Mouse (Mus musculus) thymus, postnatal 36 days (tissue): ENCODE measurements at regions not wholly inside any gene's neighbourhood (a gene's known extent, or its start where the extent isn't known, plus 50 kb on each side); places are given as distances from the start of the nearest gene placed in this dataset.

Source experiments
- DNase-seq, 2 experiments: peaks; one replicate each; pipeline ENCODE4 v3.0.0; 2022; ENCODE audit warnings: mixed read lengths in 2 of 2

GRCm38 (mm10) chr3:146337429-146337828 lies 67.0 kb upstream of the Ssx2ip start:
- no peak for DNase-seq

GRCm38 (mm10) chr3:146337861-146338281 lies 66.6 kb upstream of the Ssx2ip start:
- DNase-seq = no peak

GRCm38 (mm10) chr3:146338445-146338844 lies 66.0 kb upstream of the Ssx2ip start:
- no peak for DNase-seq

- DNase-seq = no peak
Observed at GRCm38 (mm10) chr3:146340316-146341055, 64.0 kb upstream of the Ssx2ip start.

- no peak for DNase-seq
Observed at GRCm38 (mm10) chr3:146341652-146342340, 62.6 kb upstream of the Ssx2ip start.

- no peak for DNase-seq
Observed at GRCm38 (mm10) chr3:146342727-146343126, 61.7 kb upstream of the Ssx2ip start.

GRCm38 (mm10) chr3:146343649-146344401 lies 60.6 kb upstream of the Ssx2ip start:
- peak; percentile 36 to 47 for DNase-seq

GRCm38 (mm10) chr3:146344402-146345025 lies 59.9 kb upstream of the Ssx2ip start:
- DNase-seq = no peak

- DNase-seq = peak; percentile 45 to 51
Observed at GRCm38 (mm10) chr3:146345308-146345780, 59.1 kb upstream of the Ssx2ip start.

GRCm38 (mm10) chr3:146345946-146346345 lies 58.5 kb upstream of the Ssx2ip start:
- no peak for DNase-seq

- no peak for DNase-seq
Observed at GRCm38 (mm10) chr3:146347311-146347710, 57.1 kb upstream of the Ssx2ip start.

GRCm38 (mm10) chr3:146348921-146349320 lies 55.5 kb upstream of the Ssx2ip start:
- no peak for DNase-seq

GRCm38 (mm10) chr3:146349393-146349792 lies 55.0 kb upstream of the Ssx2ip start:
- DNase-seq = no peak

GRCm38 (mm10) chr3:146350126-146350525 lies 54.3 kb upstream of the Ssx2ip start:
- DNase-seq = no peak

GRCm38 (mm10) chr3:146351468-146351867 lies 53.0 kb upstream of the Ssx2ip start:
- no peak for DNase-seq

GRCm38 (mm10) chr3:146352187-146352586 lies 52.3 kb upstream of the Ssx2ip start:
- peak; percentile 23 to 38 for DNase-seq

- DNase-seq = no peak
Observed at GRCm38 (mm10) chr3:146353961-146354360, 50.5 kb upstream of the Ssx2ip start.
